Mouse (Mus musculus): ENCODE measurements at regions not wholly inside any gene's neighbourhood (a gene's known extent, or its start where the extent isn't known, plus 50 kb on each side); places are given as distances from the start of the nearest gene placed in this dataset.

- intact Hi-C loops (cut with DNase I) = loop anchor here (5.0 kb wide), 2 partner anchors 143 to 273 kb away; no protein-coding TSS in a partner anchor
- H3K27me3 ChIP-seq (ENCODE audit: control insufficient read depth, insufficient read depth, low read length) = no peaks in the 10 kb centered on the region
- TF ChIP-seq EP300 (IDR thresholded peaks at IDR 0.05; ENCODE audit: insufficient read depth, low read depth, low read length) (no peak), CTCF (IDR thresholded peaks at IDR 0.05) (no peak), POLR2A (IDR thresholded peaks at IDR 0.05; ENCODE audit: insufficient read depth, low read depth, low read length) (no peak)
- H3K4me1 ChIP-seq (ENCODE audit: control insufficient read depth, insufficient read depth, low read length) = peaks cover 2% of the 10 kb centered on the region; the same call in 1 of the 2 replicates
- H3K4me3 ChIP-seq = no peak overlapping the region
- no peaks in the 10 kb centered on the region for H3K79me2 ChIP-seq (replicated peaks; ENCODE audit: control insufficient read depth, insufficient read depth, low read length)
- DNase-seq = no peak
- H3K27ac ChIP-seq = peak overlapping the region; percentile 18
- H3K9ac ChIP-seq (ENCODE audit: low read depth, low read length) = no peak overlapping the region
- WGBS = 43% methylated on average over 2 of the region's 2 CpGs
- peaks cover 3% of the 10 kb centered on the region for H3K36me3 ChIP-seq (ENCODE audit: control insufficient read depth, insufficient read depth, low read length)
Measured at GRCm38 (mm10) chr10:56839545-56839944, 462.4 kb downstream of the Gja1 start.

GRCm38 (mm10) chr10:56840732-56841131, 463.6 kb downstream of the Gja1 start:
- no peaks in the 10 kb centered on the region for H3K79me2 ChIP-seq (replicated peaks; ENCODE audit: control insufficient read depth, insufficient read depth, low read length)
- intact Hi-C loops (cut with DNase I) = loop anchor here (2.0 to 5.0 kb wide), 4 partner anchors 83 to 470 kb away; no protein-coding TSS in a partner anchor
- no peak overlapping the region for H3K4me3 ChIP-seq
- 59% methylated on average over 5 of the region's 5 CpGs for WGBS
- no peak overlapping the region for H3K9ac ChIP-seq (ENCODE audit: low read depth, low read length)
- peaks cover 2% of the 10 kb centered on the region; the same call in 1 of the 2 replicates for H3K4me1 ChIP-seq (ENCODE audit: control insufficient read depth, insufficient read depth, low read length)
- H3K36me3 ChIP-seq (ENCODE audit: control insufficient read depth, insufficient read depth, low read length) = peaks cover 3% of the 10 kb centered on the region
- TF ChIP-seq EP300 (IDR thresholded peaks at IDR 0.05; ENCODE audit: insufficient read depth, low read depth, low read length) (0 out of 2 replicates have a peak, but pooled peaks have one; percentile 18), CTCF (IDR thresholded peaks at IDR 0.05) (peak; percentile 83), POLR2A (IDR thresholded peaks at IDR 0.05; ENCODE audit: insufficient read depth, low read depth, low read length) (no peak)
- no peaks in the 10 kb centered on the region for H3K27me3 ChIP-seq (ENCODE audit: control insufficient read depth, insufficient read depth, low read length)
- H3K27ac ChIP-seq = no peak overlapping the region
- DNase-seq = peak; percentile 49 to 66

GRCm38 (mm10) chr10:56841486-56841885, 464.4 kb downstream of the Gja1 start:
- H3K9ac ChIP-seq (ENCODE audit: low read depth, low read length) = no peak overlapping the region
- H3K36me3 ChIP-seq (ENCODE audit: control insufficient read depth, insufficient read depth, low read length) = peaks cover 3% of the 10 kb centered on the region
- H3K4me1 ChIP-seq (ENCODE audit: control insufficient read depth, insufficient read depth, low read length) = peaks cover 2% of the 10 kb centered on the region; the same call in 1 of the 2 replicates
- no peak overlapping the region for H3K27ac ChIP-seq
- intact Hi-C loops (cut with DNase I) = loop anchor here (2.0 to 5.0 kb wide), 4 partner anchors 84 to 471 kb away; no protein-coding TSS in a partner anchor
- TF ChIP-seq EP300 (IDR thresholded peaks at IDR 0.05; ENCODE audit: insufficient read depth, low read depth, low read length) = no peak
- TF ChIP-seq POLR2A (IDR thresholded peaks at IDR 0.05; ENCODE audit: insufficient read depth, low read depth, low read length) = no peak
- no peak for TF ChIP-seq CTCF (IDR thresholded peaks at IDR 0.05)
- no peaks in the 10 kb centered on the region for H3K79me2 ChIP-seq (replicated peaks; ENCODE audit: control insufficient read depth, insufficient read depth, low read length)
- H3K27me3 ChIP-seq (ENCODE audit: control insufficient read depth, insufficient read depth, low read length) = no peaks in the 10 kb centered on the region
- 92% methylated on average over 8 of the region's 8 CpGs for WGBS
- no peak overlapping the region for H3K4me3 ChIP-seq
- no peak for DNase-seq

GRCm38 (mm10) chr10:56841973-56842372, 464.8 kb downstream of the Gja1 start:
- intact Hi-C loops (cut with DNase I) = loop anchor here (2.0 to 5.0 kb wide), 4 partner anchors 85 to 471 kb away; no protein-coding TSS in a partner anchor
- no peak overlapping the region for H3K4me3 ChIP-seq
- H3K36me3 ChIP-seq (ENCODE audit: control insufficient read depth, insufficient read depth, low read length) = peaks cover 3% of the 10 kb centered on the region
- no peak for DNase-seq
- no peaks in the 10 kb centered on the region for H3K79me2 ChIP-seq (replicated peaks; ENCODE audit: control insufficient read depth, insufficient read depth, low read length)
- no peak overlapping the region for H3K9ac ChIP-seq (ENCODE audit: low read depth, low read length)
- 39% methylated on average over 1 of the region's 1 CpGs for WGBS
- TF ChIP-seq CTCF (IDR thresholded peaks at IDR 0.05) (no peak), POLR2A (IDR thresholded peaks at IDR 0.05; ENCODE audit: insufficient read depth, low read depth, low read length) (no peak), EP300 (IDR thresholded peaks at IDR 0.05; ENCODE audit: insufficient read depth, low read depth, low read length) (no peak)
- H3K27me3 ChIP-seq (ENCODE audit: control insufficient read depth, insufficient read depth, low read length) = no peaks in the 10 kb centered on the region
- H3K27ac ChIP-seq = no peak overlapping the region
- peaks cover 1% of the 10 kb centered on the region; the same call in 1 of the 2 replicates for H3K4me1 ChIP-seq (ENCODE audit: control insufficient read depth, insufficient read depth, low read length)

- no peaks in the 10 kb centered on the region for H3K27me3 ChIP-seq (ENCODE audit: control insufficient read depth, insufficient read depth, low read length)
- 70% methylated on average over 2 of the region's 2 CpGs for WGBS
Measured at GRCm38 (mm10) chr10:56852484-56852883, 475.4 kb downstream of the Gja1 start.

GRCm38 (mm10) chr10:56856186-56856585, 479.1 kb downstream of the Gja1 start:
- no peaks in the 10 kb centered on the region for H3K27me3 ChIP-seq (ENCODE audit: control insufficient read depth, insufficient read depth, low read length)
- no peaks in the 10 kb centered on the region for H3K4me1 ChIP-seq (ENCODE audit: control insufficient read depth, insufficient read depth, low read length)
- intact Hi-C loops (cut with DNase I) = no loop called here
- TF ChIP-seq EP300 (IDR thresholded peaks at IDR 0.05; ENCODE audit: insufficient read depth, low read depth, low read length) = no peak
- TF ChIP-seq CTCF (IDR thresholded peaks at IDR 0.05) = no peak
- TF ChIP-seq POLR2A (IDR thresholded peaks at IDR 0.05; ENCODE audit: insufficient read depth, low read depth, low read length) = no peak
- no peaks in the 10 kb centered on the region for H3K36me3 ChIP-seq (ENCODE audit: control insufficient read depth, insufficient read depth, low read length)
- H3K79me2 ChIP-seq (replicated peaks; ENCODE audit: control insufficient read depth, insufficient read depth, low read length) = no peaks in the 10 kb centered on the region
- no peak overlapping the region for H3K27ac ChIP-seq
- DNase-seq = no peak
- no peak overlapping the region for H3K4me3 ChIP-seq
- H3K9ac ChIP-seq (ENCODE audit: low read depth, low read length) = no peak overlapping the region
- 74% methylated on average over 6 of the region's 6 CpGs for WGBS

More at GRCm38 (mm10) chr10:56852484-56852883, 475.4 kb downstream of the Gja1 start:
- Histone ChIP-seq H3K4me3 (no peak overlapping the region), H3K79me2 (replicated peaks; ENCODE audit: control insufficient read depth, insufficient read depth, low read length) (no peaks in the 10 kb centered on the region), H3K36me3 (ENCODE audit: control insufficient read depth, insufficient read depth, low read length) (no peaks in the 10 kb centered on the region), H3K4me1 (ENCODE audit: control insufficient read depth, insufficient read depth, low read length) (no peaks in the 10 kb centered on the region), H3K27ac (no peak overlapping the region), H3K9ac (ENCODE audit: low read depth, low read length) (no peak overlapping the region)
- DNase-seq = no peak
- intact Hi-C loops (cut with DNase I) = no loop called here
- TF ChIP-seq POLR2A (IDR thresholded peaks at IDR 0.05; ENCODE audit: insufficient read depth, low read depth, low read length) = no peak
- no peak for TF ChIP-seq CTCF (IDR thresholded peaks at IDR 0.05)
- TF ChIP-seq EP300 (IDR thresholded peaks at IDR 0.05; ENCODE audit: insufficient read depth, low read depth, low read length) = no peak
